Mouse (Mus musculus): Measurements from ENCODE around the gene Spaca4.

DNA sequence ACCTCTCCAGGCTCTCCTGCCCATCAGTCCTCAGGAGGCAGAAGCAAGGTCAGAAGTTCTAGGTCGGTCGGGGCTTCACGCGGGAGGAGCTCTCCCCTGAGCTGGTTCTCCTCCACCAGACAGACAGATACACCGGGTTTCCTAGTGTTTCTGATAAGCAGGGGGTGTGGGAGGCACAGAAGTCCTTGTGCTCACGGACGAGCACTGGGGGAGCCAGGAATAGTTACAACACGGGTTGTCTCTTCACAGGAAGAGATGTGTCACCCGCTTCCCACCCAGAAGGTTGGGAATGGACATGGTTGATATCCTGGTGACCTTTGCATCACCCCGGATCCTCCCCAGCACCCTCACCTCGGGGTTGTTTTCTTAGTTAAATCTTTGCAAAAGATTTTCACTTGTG is 35.8 kb downstream of the Spaca4 start:
- no peak for TF ChIP-seq CTCF (IDR thresholded peaks at IDR 0.05; ENCODE audit: extremely low read depth, insufficient read depth, low read length)
- no peak for TF ChIP-seq POLR2A (IDR thresholded peaks at IDR 0.05; ENCODE audit: extremely low read depth, insufficient read depth, low read length)

All from cortical plate, adult 2 months (tissue).